Mouse (Mus musculus): Measurements from ENCODE around the gene Gm19402. TPM values are rescaled to one million over a fixed set of nuclear protein-coding genes. Genes with fewer than 3 reads are reported as not detected.
"Not testable (repeated sequence)": the region's sequence is repeated elsewhere in the genome, so short reads cannot be mapped to it uniquely, and the experiment has no call there.

Gm19402 gene
- total RNA-seq (2021) = not detected
- long read RNA-seq, experiment 1 = 0 reads
- long read RNA-seq, experiment 2 = 0 reads

- not testable (repeated sequence) for DNase-seq (ENCODE audit: low spot score in 2 of 2); H3K4me3 ChIP-seq; H3K27ac ChIP-seq
Measured at GRCm38 (mm10) chr10:77690356-77690807, at the start of gene Gm19402. TSS of gene Gm19402 (minus strand) at chr10:77690757.

GRCm38 (mm10) chr10:77738929-77739328, 48.4 kb upstream of the Gm19402 start:
- Histone ChIP-seq H3K27ac (no peak overlapping the region), H3K4me3 (no peak overlapping the region)
- no peak for TF ChIP-seq CTCF (conservative IDR thresholded peaks at IDR 0.05)
- DNase-seq (ENCODE audit: low spot score in 2 of 2) = no peak

GRCm38 (mm10) chr10:77735928-77736327, 45.4 kb upstream of the Gm19402 start:
- Histone ChIP-seq H3K27ac (no peak overlapping the region), H3K4me3 (no peak overlapping the region)
- no peak for TF ChIP-seq CTCF (conservative IDR thresholded peaks at IDR 0.05)
- DNase-seq (ENCODE audit: low spot score in 2 of 2) = no peak

- peak; percentile 60 for TF ChIP-seq CTCF (conservative IDR thresholded peaks at IDR 0.05)
- no peak overlapping the region for H3K27ac ChIP-seq
- no peak overlapping the region for H3K4me3 ChIP-seq
- no peak for DNase-seq (ENCODE audit: low spot score in 2 of 2)
Measured at GRCm38 (mm10) chr10:77729241-77729640, 38.7 kb upstream of the Gm19402 start.

GRCm38 (mm10) chr10:77728280-77728679, 37.7 kb upstream of the Gm19402 start:
- peak; percentile 61 for TF ChIP-seq CTCF (conservative IDR thresholded peaks at IDR 0.05)
- no peak overlapping the region for H3K27ac ChIP-seq
- no peak overlapping the region for H3K4me3 ChIP-seq
- DNase-seq (ENCODE audit: low spot score in 2 of 2) = no peak

- no peak within 1 kb of the TSS for H3K4me3 ChIP-seq
- no peak for TF ChIP-seq CTCF (conservative IDR thresholded peaks at IDR 0.05)
- H3K27ac ChIP-seq = no peak within 1 kb of the TSS
- no peak for DNase-seq (ENCODE audit: low spot score in 2 of 2)
Measured at GRCm38 (mm10) chr10:77726186-77726585, 35.6 kb upstream of the Gm19402 start, which contains the start of gene Gm10100. TSS of gene Gm10100 (plus strand) at chr10:77726486.

GRCm38 (mm10) chr10:77724855-77725254, 34.3 kb upstream of the Gm19402 start:
- no peak overlapping the region for H3K4me3 ChIP-seq
- no peak for DNase-seq (ENCODE audit: low spot score in 2 of 2)
- no peak overlapping the region for H3K27ac ChIP-seq
- TF ChIP-seq CTCF (conservative IDR thresholded peaks at IDR 0.05) = peak; percentile 47

GRCm38 (mm10) chr10:77720299-77720698, 29.7 kb upstream of the Gm19402 start, which contains the start of gene Krtap12-1:
TSS of gene Krtap12-1 (plus strand) at chr10:77720599.
- not testable (repeated sequence) for DNase-seq (ENCODE audit: low spot score in 2 of 2); H3K27ac ChIP-seq; H3K4me3 ChIP-seq

- no peak for TF ChIP-seq CTCF (conservative IDR thresholded peaks at IDR 0.05)
- Histone ChIP-seq H3K4me3 (no peak within 1 kb of the TSS), H3K27ac (no peak within 1 kb of the TSS)
- no peak for DNase-seq (ENCODE audit: low spot score in 2 of 2)
Measured at GRCm38 (mm10) chr10:77715507-77715906, 24.9 kb upstream of the Gm19402 start, which contains the start of gene Gm10142. TSS of gene Gm10142 (plus strand) at chr10:77715807.

- TF ChIP-seq CTCF (conservative IDR thresholded peaks at IDR 0.05) = no peak
- H3K4me3 ChIP-seq = no peak overlapping the region
- DNase-seq (ENCODE audit: low spot score in 2 of 2) = no peak
- no peak overlapping the region for H3K27ac ChIP-seq
Measured at GRCm38 (mm10) chr10:77713734-77714133, 23.2 kb upstream of the Gm19402 start.

GRCm38 (mm10) chr10:77711157-77711556, 20.6 kb upstream of the Gm19402 start, which contains the start of gene Gm10024:
TSS of gene Gm10024 (plus strand) at chr10:77711457.
- not testable (repeated sequence) for H3K4me3 ChIP-seq; H3K27ac ChIP-seq; DNase-seq (ENCODE audit: low spot score in 2 of 2)

GRCm38 (mm10) chr10:77709831-77710230, 19.3 kb upstream of the Gm19402 start:
- Histone ChIP-seq H3K27ac (no peak overlapping the region), H3K4me3 (no peak overlapping the region)
- peak in 1 of 2 experiments; percentile 21 for DNase-seq (ENCODE audit: low spot score in 2 of 2)
- peak; percentile 68 for TF ChIP-seq CTCF (conservative IDR thresholded peaks at IDR 0.05)

- Histone ChIP-seq H3K27ac (no peak within 1 kb of the TSS), H3K4me3 (no peak within 1 kb of the TSS)
- no peak for DNase-seq (ENCODE audit: low spot score in 2 of 2)
- no peak for TF ChIP-seq CTCF (conservative IDR thresholded peaks at IDR 0.05)
Measured at GRCm38 (mm10) chr10:77706326-77706725, 15.8 kb upstream of the Gm19402 start, which contains the start of gene Gm10272. TSS of gene Gm10272 (plus strand) at chr10:77706626.

GRCm38 (mm10) chr10:77697133-77697532, 6.6 kb upstream of the Gm19402 start, which contains the start of gene Gm9508:
TSS of gene Gm9508 (minus strand) at chr10:77697233.
- no peak for DNase-seq (ENCODE audit: low spot score in 2 of 2)
- Histone ChIP-seq H3K4me3 (no peak within 1 kb of the TSS), H3K27ac (no peak within 1 kb of the TSS)
- TF ChIP-seq CTCF (conservative IDR thresholded peaks at IDR 0.05) = no peak

Measured in layer of hippocampus, adult 2 months (tissue).